Mouse (Mus musculus): ENCODE measurements around the gene Ddx39. TPM values are rescaled to one million over a fixed set of nuclear protein-coding genes. Genes with fewer than 3 reads are reported as not detected.

Gene Ddx39
- polyA plus RNA-seq, 1 experiment from 2014 or later = 138 TPM

DNA sequence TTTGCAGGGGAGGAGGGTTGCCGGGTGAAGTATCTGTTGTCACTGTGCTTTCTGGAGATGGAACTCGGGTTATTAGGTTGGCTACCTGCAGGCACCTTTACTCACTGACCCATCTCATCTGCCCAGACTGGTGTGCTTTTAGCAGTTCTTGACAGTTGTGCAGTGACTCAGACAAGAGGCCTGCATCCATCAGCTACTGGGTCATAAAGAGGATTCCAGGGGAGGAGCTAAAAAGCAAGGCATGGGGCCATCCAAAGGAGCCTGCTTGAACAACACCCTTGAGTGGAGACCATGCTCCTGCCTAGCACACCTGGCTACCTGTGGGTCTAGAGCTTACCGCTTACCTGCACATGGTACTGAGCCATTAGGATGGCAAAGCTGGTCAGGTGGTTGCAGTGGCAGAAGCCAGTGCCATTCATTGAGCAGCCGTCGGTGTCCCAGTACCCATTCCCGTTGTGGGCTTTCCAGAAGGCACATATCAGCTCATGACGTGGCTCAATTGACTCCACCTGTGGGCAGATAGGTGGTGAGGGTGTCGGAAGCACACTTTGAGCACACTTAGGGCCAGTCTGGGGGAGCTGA, 10.6 kb downstream of the Ddx39 start:
- peaks cover 89% of the 10 kb centered on the region for H3K36me3 ChIP-seq

DNA sequence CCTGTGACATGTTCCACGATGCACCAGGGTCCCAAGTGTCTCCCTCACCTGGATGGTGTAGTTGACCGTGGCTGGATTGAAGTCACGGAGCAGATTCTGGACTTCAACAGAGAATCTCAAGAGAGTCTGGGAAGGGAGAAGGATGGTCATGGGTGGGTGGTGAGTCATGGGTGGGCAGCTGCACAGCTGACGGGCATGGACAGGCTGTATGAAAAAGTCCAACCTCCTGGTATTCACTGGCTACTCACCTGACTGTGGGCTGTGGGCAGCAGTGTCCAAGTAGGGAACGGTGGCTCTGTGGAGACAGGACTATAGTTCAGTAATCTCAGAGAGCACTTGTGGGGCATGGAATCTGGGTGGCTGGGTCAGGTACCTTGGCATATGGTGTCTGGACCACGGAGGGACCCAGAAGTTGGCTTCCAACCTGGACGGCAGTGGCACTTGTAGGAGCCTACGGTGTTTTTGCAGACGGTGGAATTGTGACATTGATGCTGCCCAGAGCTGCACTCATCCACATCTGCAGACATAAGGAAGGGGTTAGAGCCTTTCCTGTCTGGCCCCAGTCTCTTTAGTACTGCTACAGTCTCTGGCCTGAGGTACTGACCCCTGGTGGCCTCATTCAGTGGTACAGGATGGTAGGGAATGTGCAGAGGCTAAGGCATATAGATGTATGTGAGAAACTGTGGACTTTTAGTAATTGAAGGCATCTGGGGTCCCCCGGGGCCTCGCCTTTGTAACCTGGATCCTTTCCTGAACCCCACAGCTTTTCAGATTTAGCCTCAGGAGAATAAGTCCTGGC, 14.2 kb downstream of the Ddx39 start:
- Histone ChIP-seq H3K9me3 (no peaks in the 10 kb centered on the region), H3K36me3 (peaks cover 75% of the 10 kb centered on the region), H3K9ac (no peak overlapping the region), H3K4me2 (replicated peaks) (no peak overlapping the region), H3K27me3 (no peaks in the 10 kb centered on the region), H3K4me3 (no peak overlapping the region), H3K27ac (no peak overlapping the region), H3K4me1 (no peaks in the 10 kb centered on the region)
- WGBS = 64% methylated on average over 11 of the region's 11 CpGs
- no peak for ATAC-seq (ENCODE audit: low FRiP score, low read depth)

More for the DNA sequence above, 10.6 kb downstream of the Ddx39 start:
- ATAC-seq (ENCODE audit: low FRiP score, low read depth) = no peak
- no peaks in the 10 kb centered on the region for H3K27me3 ChIP-seq
- no peak overlapping the region for H3K4me3 ChIP-seq
- no peaks in the 10 kb centered on the region for H3K9me3 ChIP-seq
- H3K4me2 ChIP-seq (replicated peaks) = no peak overlapping the region
- H3K4me1 ChIP-seq = no peaks in the 10 kb centered on the region
- 93% methylated on average over 8 of the region's 8 CpGs for WGBS
- H3K27ac ChIP-seq = no peak overlapping the region
- no peak overlapping the region for H3K9ac ChIP-seq

DNA sequence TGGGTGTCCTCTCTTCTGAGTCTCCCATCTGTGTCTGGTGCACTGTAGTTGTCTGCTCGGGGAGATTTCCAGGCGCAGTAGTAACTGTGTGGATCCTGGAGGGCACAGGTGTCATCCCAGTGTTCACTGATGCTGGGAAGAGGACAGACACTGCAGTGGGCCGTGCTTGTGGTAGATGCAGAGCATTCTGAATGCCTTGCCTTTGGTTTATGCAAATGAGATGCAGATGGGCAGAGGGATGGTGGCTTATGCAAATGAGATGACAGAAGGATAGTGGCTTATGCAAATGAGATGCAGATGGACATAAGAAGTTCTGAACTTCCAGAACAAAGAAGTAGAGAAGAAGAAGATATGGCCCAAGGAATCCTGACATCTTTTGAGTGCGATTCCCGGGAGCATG, 16.9 kb downstream of the Ddx39 start:
- no peak for ATAC-seq (ENCODE audit: low FRiP score, low read depth)
- Histone ChIP-seq H3K9ac (no peak overlapping the region), H3K4me2 (replicated peaks) (no peak overlapping the region), H3K4me3 (no peak overlapping the region), H3K27ac (no peak overlapping the region), H3K27me3 (no peaks in the 10 kb centered on the region), H3K36me3 (peaks cover 54% of the 10 kb centered on the region), H3K9me3 (no peaks in the 10 kb centered on the region), H3K4me1 (no peaks in the 10 kb centered on the region)
- WGBS = 78% methylated on average over 5 of the region's 5 CpGs

DNA sequence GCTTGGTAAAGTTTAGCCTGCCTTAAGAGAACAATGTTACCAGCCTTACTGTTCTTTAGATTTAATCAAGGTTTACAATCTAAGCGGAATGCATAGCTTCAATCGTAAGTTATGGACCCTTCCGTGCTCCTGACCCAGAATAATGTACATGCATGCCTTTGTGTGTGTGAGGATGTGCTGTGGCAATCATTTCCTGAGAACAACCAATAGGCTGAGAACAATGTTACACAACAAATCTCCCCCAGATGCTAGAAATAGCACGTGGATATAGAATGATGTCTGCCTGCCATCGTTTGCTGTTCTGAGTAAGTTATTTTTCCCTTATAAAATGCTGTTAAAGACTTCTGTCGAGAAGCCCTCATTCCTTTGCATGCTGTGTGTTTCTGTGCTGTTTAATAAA, 17.9 kb downstream of the Ddx39 start:
- Histone ChIP-seq H3K4me2 (replicated peaks) (no peak overlapping the region), H3K9ac (no peak overlapping the region), H3K27ac (no peak overlapping the region), H3K4me3 (no peak overlapping the region), H3K9me3 (no peaks in the 10 kb centered on the region), H3K4me1 (peaks cover 7% of the 10 kb centered on the region), H3K27me3 (no peaks in the 10 kb centered on the region), H3K36me3 (peaks cover 46% of the 10 kb centered on the region)
- ATAC-seq (ENCODE audit: low FRiP score, low read depth) = no peak
- WGBS = 69% methylated on average over 6 of the region's 6 CpGs

DNA sequence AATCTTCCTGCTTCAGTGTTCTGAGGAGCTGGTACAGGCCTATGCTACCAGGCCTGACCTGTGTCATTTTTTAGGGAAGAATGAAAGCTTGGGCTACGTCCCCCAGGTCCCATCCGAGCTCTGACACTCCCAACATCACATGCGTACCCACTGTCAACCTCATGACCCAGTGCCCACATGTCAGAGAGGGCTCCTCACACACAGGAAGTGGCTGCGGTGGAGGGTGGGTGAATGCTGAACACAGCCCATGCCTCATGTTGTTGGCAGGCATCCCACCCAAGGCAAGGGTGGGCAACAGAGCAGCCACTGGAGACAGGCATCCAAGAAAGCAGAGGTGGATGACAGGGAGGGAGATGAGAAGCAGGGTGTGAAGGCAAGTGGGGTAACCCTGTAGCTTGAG, 21.7 kb downstream of the Ddx39 start:
- Histone ChIP-seq H3K27me3 (0 out of 2 replicates have a peak, but pooled peaks cover 2% of the 10 kb centered on the region), H3K9ac (no peak overlapping the region), H3K36me3 (peaks cover 16% of the 10 kb centered on the region), H3K27ac (no peak overlapping the region), H3K9me3 (no peaks in the 10 kb centered on the region), H3K4me3 (no peak overlapping the region), H3K4me2 (replicated peaks) (no peak overlapping the region), H3K4me1 (peaks cover 43% of the 10 kb centered on the region)
- ATAC-seq (ENCODE audit: low FRiP score, low read depth) = no peak
- 90% methylated on average over 4 of the region's 4 CpGs for WGBS

DNA sequence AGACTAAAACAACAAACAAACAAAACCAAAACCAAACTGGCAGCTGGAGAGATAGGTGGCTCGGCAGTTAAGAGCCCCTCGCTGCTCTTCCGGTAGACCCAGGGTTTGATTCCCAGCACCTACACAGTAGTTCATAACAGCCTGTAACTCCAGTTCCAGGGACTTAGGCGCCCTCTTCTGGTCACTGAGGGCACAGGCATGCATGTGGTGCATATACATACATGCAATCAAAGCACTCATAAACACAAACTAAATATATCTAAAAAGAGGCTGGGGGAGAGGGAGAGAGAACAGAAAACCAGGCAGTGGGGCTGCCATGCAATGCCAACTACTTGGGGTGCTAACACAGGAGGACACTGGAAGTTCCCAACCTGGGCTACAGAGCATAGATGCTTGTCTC, 22.4 kb downstream of the Ddx39 start:
- no peak for ATAC-seq (ENCODE audit: low FRiP score, low read depth)
- 0 out of 2 replicates have a peak overlapping the region, but pooled peaks have one; percentile 15 for H3K27ac ChIP-seq
- H3K27me3 ChIP-seq = 0 out of 2 replicates have a peak, but pooled peaks cover 3% of the 10 kb centered on the region
- 86% methylated on average over 4 of the region's 4 CpGs for WGBS
- no peaks in the 10 kb centered on the region for H3K9me3 ChIP-seq
- H3K4me2 ChIP-seq (replicated peaks) = no peak overlapping the region
- peaks cover 9% of the 10 kb centered on the region for H3K36me3 ChIP-seq
- H3K4me3 ChIP-seq = no peak overlapping the region
- no peak overlapping the region for H3K9ac ChIP-seq
- H3K4me1 ChIP-seq = peaks cover 44% of the 10 kb centered on the region

DNA sequence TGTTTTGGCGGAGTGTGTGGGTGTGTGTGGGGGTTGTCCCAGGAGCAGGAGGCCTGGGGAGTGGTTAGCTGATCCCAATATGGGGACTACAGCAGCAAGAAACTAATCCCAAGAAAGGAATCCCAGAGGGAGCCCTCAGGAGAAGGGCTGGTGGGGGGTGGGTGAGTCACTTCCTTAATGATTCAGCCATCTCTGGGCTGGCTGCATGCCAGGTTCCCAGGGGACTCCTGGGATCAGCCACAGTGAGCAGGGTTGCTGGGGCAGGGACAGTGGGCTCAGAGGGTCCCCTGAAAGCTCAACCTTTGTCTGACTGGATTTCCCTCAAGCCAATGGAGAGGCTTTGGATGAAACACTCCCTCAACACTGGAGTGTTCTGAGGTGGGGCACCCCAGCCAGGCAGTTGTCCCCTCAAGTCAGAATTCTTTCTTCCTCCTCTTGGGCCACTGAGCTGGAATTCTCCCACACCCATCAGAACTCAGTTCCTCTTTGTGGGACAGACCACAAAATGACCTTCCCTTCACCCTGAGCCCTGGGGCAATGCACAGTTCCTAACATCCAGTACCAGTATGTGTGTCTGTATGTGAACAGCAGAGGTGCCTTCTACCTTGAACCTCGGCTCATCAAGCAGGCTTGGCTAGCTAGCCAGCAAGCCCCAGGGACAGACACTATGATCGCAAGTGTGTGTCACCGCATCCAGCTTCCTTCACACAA, 23.0 kb downstream of the Ddx39 start:
- no peak for ATAC-seq (ENCODE audit: low FRiP score, low read depth)
- peak overlapping the region; percentile 59; the same call in 1 of the 2 replicates for H3K27ac ChIP-seq
- no peak overlapping the region for H3K4me3 ChIP-seq
- 0 out of 2 replicates have a peak, but pooled peaks cover 3% of the 10 kb centered on the region for H3K27me3 ChIP-seq
- peaks cover 7% of the 10 kb centered on the region for H3K36me3 ChIP-seq
- no peak overlapping the region; the same call in 1 of the 2 replicates for H3K9ac ChIP-seq
- 69% methylated on average over 4 of the region's 4 CpGs for WGBS
- no peaks in the 10 kb centered on the region for H3K9me3 ChIP-seq
- peak overlapping the region; percentile 91 for H3K4me2 ChIP-seq (replicated peaks)
- H3K4me1 ChIP-seq = peaks cover 44% of the 10 kb centered on the region

- H3K27ac ChIP-seq = peak overlapping the region; percentile 59
- H3K9me3 ChIP-seq = no peaks in the 10 kb centered on the region
- H3K4me3 ChIP-seq = peak overlapping the region; percentile 19
- H3K4me1 ChIP-seq = peaks cover 44% of the 10 kb centered on the region
- 0 out of 2 replicates have a peak overlapping the region, but pooled peaks have one; percentile 31 for H3K9ac ChIP-seq
- H3K27me3 ChIP-seq = 0 out of 2 replicates have a peak, but pooled peaks cover 3% of the 10 kb centered on the region
- peak; percentile 26; the same call in 1 of the 2 replicates for ATAC-seq (ENCODE audit: low FRiP score, low read depth)
- WGBS = 47% methylated on average over 10 of the region's 10 CpGs
- peak overlapping the region; percentile 91 for H3K4me2 ChIP-seq (replicated peaks)
- H3K36me3 ChIP-seq = 0 out of 2 replicates have a peak, but pooled peaks cover 3% of the 10 kb centered on the region
Observed at GRCm38 (mm10) chr8:83738949-83739710, 24.2 kb downstream of the Ddx39 start.

DNA sequence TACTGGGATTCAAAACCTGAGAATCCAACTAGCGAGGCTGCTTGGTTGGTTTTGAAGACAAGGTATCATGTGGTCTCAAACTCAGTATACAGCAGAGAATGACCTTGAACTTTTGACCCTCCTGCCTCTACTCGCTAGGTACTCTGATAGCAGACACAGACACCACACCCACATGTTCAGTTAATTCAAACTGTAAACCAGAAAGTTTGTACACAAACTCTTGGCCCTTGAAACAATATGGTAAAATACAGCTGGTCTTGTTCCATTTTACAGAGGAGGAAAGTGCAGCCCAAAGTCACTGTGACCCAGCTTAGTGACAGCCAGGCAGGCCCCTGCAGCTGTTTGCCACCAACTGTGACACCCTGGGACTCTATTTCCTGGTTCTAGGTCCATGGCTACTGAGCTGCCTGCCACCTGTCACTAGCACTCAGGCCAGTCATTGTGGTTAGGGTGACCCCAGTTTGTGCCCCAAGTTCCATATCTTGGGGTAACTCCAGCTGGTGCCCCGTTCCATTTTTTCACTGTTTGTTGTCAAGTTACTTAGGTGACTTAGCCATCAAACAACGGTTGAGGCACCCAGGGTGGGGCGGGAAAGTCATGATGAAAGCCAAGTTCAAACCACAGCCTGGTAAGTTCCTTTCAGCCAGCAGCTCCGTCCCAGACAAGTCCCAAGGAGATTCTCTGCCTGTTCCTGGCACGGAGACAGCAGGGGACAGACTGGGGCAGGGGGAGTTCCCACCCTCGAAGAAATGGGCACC, 24.9 kb downstream of the Ddx39 start:
- Histone ChIP-seq H3K4me3 (peak overlapping the region; percentile 59), H3K36me3 (0 out of 2 replicates have a peak, but pooled peaks cover 3% of the 10 kb centered on the region), H3K9me3 (no peaks in the 10 kb centered on the region), H3K27me3 (peaks cover 3% of the 10 kb centered on the region; the same call in 1 of the 2 replicates), H3K27ac (peak overlapping the region; percentile 59), H3K9ac (peak overlapping the region; percentile 81; the same call in 1 of the 2 replicates), H3K4me2 (replicated peaks) (peak overlapping the region; percentile 91), H3K4me1 (peaks cover 44% of the 10 kb centered on the region)
- WGBS = 37% methylated on average over 8 of the region's 8 CpGs
- peak; percentile 16; the same call in 1 of the 2 replicates for ATAC-seq (ENCODE audit: low FRiP score, low read depth)

DNA sequence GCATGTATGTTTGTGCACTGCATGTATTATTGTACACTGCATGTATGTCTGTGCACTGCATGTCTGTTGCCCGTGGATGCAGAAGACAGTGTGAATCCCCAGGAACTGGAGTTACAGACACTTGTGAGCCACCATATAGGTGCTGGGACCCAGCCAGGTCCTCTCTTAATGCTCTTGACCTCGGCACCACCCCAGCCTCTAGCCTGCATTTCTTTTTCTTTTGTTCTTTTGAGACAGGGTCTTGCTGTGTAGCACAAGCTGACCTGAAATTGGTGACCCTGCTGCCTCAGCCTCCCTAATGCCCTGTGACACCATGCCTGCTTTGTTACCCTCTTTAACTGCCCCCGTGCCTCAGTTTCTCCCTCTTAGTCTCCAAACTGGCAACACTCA, 25.6 kb downstream of the Ddx39 start:
- 21% methylated on average over 3 of the region's 3 CpGs for WGBS
- Histone ChIP-seq H3K36me3 (0 out of 2 replicates have a peak, but pooled peaks cover 3% of the 10 kb centered on the region), H3K4me1 (peaks cover 44% of the 10 kb centered on the region), H3K4me2 (replicated peaks) (peak overlapping the region; percentile 91), H3K4me3 (peak overlapping the region; percentile 59), H3K27ac (peak overlapping the region; percentile 56; the same call in 1 of the 2 replicates), H3K27me3 (peaks cover 5% of the 10 kb centered on the region), H3K9ac (peak overlapping the region; percentile 81), H3K9me3 (no peaks in the 10 kb centered on the region)
- no peak for ATAC-seq (ENCODE audit: low FRiP score, low read depth)

Measured in limb, embryonic 13.5 days (tissue).